Mouse (Mus musculus) frontal cortex, adult (tissue): Measurements from ENCODE around the gene Fam92b.

Experiments
- ATAC-seq: cut with Nextera tagmentation; 2 replicates; pipeline ENCODE4 v1.9.2; 2017; ENCODE audit warnings: mild to moderate bottlenecking, moderate library complexity, mixed read lengths; ENCODE audit not compliant: low TSS enrichment

Fam92b gene

GRCm38 (mm10) chr8:120177318-120178123, at the start of gene Fam92b:
Fam92b (minus strand) TSS chr8:120177466.
- ATAC-seq: peak; percentile 59

- ATAC-seq: peak; percentile 58
Observed at GRCm38 (mm10) chr8:120225421-120226151, 48.3 kb upstream of the Fam92b start.

GRCm38 (mm10) chr8:120224521-120225420, 47.5 kb upstream of the Fam92b start:
- ATAC-seq: no peak

GRCm38 (mm10) chr8:120222548-120222947, 45.3 kb upstream of the Fam92b start:
- ATAC-seq: no peak

- peak; percentile 91 for ATAC-seq
Observed at GRCm38 (mm10) chr8:120216855-120217830, 39.9 kb upstream of the Fam92b start.

- no peak for ATAC-seq
Observed at GRCm38 (mm10) chr8:120215416-120216141, 38.3 kb upstream of the Fam92b start.

- ATAC-seq: no peak
Observed at GRCm38 (mm10) chr8:120213939-120214338, 36.7 kb upstream of the Fam92b start.

GRCm38 (mm10) chr8:120213229-120213628, 36.0 kb upstream of the Fam92b start:
- ATAC-seq: no peak

- no peak for ATAC-seq
Observed at GRCm38 (mm10) chr8:120212596-120212995, 35.3 kb upstream of the Fam92b start.

- no peak for ATAC-seq
Observed at GRCm38 (mm10) chr8:120211345-120211744, 34.1 kb upstream of the Fam92b start.

GRCm38 (mm10) chr8:120208113-120208512, 30.8 kb upstream of the Fam92b start:
- no peak for ATAC-seq

- no peak for ATAC-seq
Observed at GRCm38 (mm10) chr8:120207364-120207763, 30.1 kb upstream of the Fam92b start.

- peak; percentile 85 for ATAC-seq
Observed at GRCm38 (mm10) chr8:120205916-120206315, 28.6 kb upstream of the Fam92b start.

GRCm38 (mm10) chr8:120204736-120205360, 27.6 kb upstream of the Fam92b start:
- no peak for ATAC-seq

GRCm38 (mm10) chr8:120202546-120202945, 25.3 kb upstream of the Fam92b start:
- no peak for ATAC-seq

- no peak for ATAC-seq
Observed at GRCm38 (mm10) chr8:120201351-120201750, 24.1 kb upstream of the Fam92b start.

GRCm38 (mm10) chr8:120192118-120192517, 14.9 kb upstream of the Fam92b start:
- ATAC-seq: no peak

GRCm38 (mm10) chr8:120191633-120192032, 14.4 kb upstream of the Fam92b start:
- ATAC-seq: no peak

GRCm38 (mm10) chr8:120190810-120191413, 13.6 kb upstream of the Fam92b start:
- peak; percentile 82 for ATAC-seq
